Mouse (Mus musculus): ENCODE measurements at regions not wholly inside any gene's neighbourhood (a gene's known extent, or its start where the extent isn't known, plus 50 kb on each side); places are given as distances from the start of the nearest gene placed in this dataset.
A peak's percentile ranks its signal among the peaks of the same experiment; 100 is the strongest.

- intact Hi-C loops (cut with DNase I): no loop called here
- DNase-seq: no peak
Observed at GRCm38 (mm10) chr12:112235841-112236240, 89.8 kb downstream of the Kif26a start.

DNA sequence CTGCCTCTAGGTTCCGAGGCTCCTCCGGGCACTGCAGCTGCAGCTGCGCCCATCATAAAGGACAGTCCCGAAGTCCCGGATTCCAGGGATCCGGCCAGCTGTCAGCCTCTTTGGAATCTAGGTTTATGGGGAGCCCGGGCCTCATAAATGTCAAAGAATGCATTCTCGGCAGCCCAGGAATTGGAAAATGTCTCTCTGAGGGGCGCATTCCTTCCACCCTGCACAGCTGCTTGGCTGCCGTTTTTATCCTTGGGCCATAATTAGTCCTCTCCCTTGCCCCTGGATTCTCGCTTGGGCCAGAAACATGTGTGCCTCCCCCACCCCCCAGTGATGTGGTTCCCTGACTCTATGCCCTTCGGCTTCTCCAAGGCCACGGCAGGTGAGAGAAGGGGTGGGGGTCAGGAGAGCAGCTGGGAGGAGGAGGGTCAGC is 91.1 kb downstream of the Kif26a start:
- intact Hi-C loops (cut with DNase I): no loop called here
- peak in 1 of 2 experiments; percentile 21 for DNase-seq

DNA sequence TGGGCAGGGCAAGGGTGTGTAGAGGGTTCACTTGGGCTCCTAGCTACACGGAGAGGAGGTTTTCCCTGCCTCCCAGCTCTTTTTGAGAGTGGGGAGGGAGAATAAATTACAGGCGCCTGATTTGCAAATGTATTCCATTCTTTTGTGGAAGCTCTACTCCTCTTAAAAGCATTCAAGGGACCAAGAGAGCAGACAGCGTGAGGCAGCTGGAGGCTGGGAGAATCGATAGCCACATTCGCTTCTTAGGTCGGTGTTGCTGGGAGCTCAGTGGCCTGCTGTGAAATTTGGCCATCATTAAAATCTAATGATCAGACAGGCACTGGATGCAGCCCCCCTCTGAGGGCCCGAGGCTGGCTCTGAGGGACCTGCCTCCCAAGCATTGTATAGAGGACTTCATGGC is 92.8 kb downstream of the Kif26a start:
- intact Hi-C loops (cut with DNase I): no loop called here
- DNase-seq: no peak

- intact Hi-C loops (cut with DNase I): no loop called here
- no peak for DNase-seq
Observed at GRCm38 (mm10) chr12:112241740-112242171, 95.7 kb downstream of the Kif26a start.

GRCm38 (mm10) chr12:112243231-112243630 is 97.2 kb downstream of the Kif26a start:
- intact Hi-C loops (cut with DNase I): no loop called here

DNA sequence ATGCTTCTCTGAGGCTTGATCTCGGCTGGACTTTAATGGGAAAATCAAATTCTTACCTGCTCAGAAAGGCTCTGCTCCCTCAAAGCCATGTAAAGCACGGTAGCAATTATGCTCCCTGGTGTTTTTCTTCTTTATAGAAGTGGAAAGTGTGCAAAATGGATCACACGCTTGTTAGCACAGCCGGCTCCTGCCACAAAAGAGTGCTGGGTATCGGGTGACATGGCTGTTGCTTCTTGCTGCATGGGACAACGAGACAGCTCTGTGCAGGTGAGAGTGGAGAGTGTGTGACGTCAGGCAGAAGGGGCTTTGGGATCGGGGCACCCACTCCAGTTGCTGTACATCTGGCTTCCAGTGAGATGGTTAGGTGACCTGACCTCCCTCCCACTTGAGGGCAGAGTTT is 104.9 kb downstream of the Kif26a start:
- no peak for DNase-seq
- intact Hi-C loops (cut with DNase I): no loop called here

More at GRCm38 (mm10) chr12:112243231-112243630, 97.2 kb downstream of the Kif26a start:
- no peak for DNase-seq

- intact Hi-C loops (cut with DNase I): no loop called here
- no peak for DNase-seq
Observed at GRCm38 (mm10) chr12:112253461-112253860, 107.5 kb downstream of the Kif26a start.

DNA sequence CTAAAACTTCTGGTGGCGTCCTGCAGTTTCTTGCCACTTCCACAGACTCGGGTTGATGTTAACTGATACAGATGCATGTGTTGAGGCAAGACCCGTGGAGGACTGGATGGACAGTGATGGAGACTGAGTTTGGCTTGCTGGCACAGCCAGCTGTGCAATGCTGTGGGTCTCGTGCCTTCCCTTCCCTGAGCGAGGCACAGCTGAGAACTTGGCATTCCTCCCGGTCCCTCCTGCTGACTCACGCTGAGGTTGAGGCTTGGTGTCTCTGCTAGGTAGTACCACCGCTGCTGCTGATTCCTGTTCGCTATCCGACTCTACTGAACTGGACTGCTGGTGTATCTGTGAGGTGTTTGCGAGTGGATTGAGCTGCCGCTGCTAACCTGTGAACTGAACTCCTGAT is 109.2 kb downstream of the Kif26a start:
- intact Hi-C loops (cut with DNase I): no loop called here
- DNase-seq: peak; percentile 22 to 30

DNA sequence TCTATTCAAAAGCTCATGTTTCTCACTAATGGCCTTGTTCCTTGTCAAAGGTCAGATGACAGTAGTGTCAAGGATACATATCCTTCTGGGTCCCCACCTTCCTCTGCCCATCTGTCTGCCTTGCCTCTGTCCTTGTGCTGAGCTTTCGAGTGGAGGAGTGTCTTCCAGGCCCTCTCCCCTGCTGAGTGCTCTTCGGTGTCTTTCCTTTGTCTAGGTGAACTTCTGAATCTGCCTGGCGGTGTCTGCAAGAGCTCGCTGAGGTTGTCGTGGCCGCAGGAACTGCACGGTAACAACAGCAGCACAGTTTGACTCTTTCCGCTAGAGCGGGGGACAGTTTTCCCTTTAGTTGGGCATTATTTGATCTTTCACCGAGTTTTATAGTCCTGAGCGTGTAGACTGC is 111.7 kb downstream of the Kif26a start:
- intact Hi-C loops (cut with DNase I): no loop called here
- no peak for DNase-seq

DNA sequence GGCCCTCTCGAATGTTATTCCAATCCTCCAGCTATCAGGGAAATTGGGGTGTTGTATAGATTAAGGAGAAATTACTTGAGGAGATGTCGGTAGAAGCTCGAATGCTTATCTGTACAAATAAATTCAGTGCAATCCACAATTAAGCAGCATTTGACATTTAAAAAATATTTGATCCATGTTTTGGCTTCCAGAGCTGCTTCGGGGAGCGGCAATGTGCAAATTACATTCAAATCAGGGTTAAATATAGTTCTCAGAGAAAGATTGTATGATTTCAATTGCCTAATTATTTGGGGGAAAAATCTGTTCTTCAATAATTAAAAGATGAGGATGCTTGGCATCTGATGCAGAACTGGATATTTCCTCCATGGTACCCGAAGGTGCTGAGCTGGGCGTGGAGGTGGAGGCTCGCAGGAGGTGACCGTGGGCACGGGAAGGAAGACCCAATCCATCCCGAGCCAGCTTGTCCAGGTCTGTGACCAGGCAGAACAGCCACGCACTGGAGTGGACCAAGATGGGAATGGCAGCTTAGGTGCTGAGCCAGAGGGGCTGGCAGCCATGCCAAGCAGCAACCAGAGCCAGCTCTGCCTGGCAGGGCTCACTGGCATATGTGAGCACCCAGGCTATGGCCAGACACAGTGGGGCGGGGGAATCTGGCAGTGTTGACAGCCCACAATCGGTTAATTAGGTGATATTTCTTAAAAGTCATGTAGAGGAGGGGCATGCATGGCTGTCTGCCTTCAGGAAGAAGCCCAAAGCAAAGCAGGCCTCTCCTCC is 117.5 kb downstream of the Kif26a start:
- DNase-seq: peak in 1 of 2 experiments; percentile 25
- intact Hi-C loops (cut with DNase I): no loop called here

DNA sequence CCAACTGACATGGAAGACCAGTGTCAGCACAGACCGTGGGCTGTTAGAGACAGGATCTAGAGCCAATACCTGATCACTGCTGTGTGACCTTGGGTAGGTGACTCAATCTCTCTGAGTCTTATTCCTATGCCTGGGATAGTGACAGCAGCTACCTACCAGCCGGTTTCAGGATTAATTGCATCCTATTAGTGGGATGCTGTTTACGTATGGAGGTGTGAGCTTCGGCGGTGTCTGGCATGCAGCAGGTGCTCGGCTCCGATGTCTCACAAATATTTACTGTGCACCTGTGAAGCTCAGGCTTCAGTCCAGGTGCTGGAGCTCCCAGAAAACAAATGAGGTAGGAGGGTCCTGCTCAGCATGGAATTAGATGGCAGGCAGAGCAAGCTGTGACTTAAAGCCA is 118.2 kb downstream of the Kif26a start:
- intact Hi-C loops (cut with DNase I): no loop called here
- no peak for DNase-seq

- intact Hi-C loops (cut with DNase I): no loop called here
- DNase-seq: no peak
Observed at GRCm38 (mm10) chr12:112265289-112265969, 119.4 kb downstream of the Kif26a start.

DNA sequence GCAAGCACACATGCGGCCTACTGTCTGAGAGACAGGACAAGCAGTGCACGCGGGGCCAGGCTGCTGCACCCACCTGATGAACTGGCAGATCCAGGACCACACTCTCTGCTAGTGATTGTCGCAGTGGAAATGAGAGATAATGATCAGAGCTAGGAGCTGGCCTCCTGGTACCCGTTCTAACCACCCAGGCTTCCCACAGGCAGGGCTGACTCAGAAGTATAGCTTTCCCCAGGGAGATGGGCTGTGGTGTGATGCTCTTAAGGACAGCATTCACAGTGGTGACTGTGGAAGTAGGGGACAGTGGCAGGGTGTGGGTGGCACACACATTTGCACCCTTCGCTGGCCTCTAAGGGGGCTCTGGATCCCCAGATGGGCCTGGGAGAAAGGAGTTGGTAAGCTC is 128.0 kb downstream of the Kif26a start:
- intact Hi-C loops (cut with DNase I): no loop called here
- no peak for DNase-seq

DNA sequence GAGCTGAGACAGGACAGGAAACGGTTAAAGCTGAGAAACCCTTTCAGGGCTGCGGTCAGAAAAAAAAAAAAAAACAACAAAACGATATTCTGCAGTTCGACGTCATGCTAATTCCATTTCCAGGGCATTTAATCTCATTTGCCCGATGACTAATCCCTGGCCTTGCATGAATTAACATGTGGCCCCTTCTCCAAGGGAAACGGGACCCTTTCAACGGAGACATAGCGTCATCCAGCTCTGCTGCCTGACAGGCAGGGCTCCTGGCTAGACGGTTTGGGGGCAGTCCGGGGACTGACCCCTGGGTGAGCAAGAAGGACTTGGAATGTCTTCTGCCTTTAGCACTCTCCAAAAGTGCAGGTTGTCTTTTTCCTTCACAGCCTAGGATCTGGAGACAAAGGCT is 128.7 kb downstream of the Kif26a start:
- intact Hi-C loops (cut with DNase I): no loop called here
- no peak for DNase-seq

DNA sequence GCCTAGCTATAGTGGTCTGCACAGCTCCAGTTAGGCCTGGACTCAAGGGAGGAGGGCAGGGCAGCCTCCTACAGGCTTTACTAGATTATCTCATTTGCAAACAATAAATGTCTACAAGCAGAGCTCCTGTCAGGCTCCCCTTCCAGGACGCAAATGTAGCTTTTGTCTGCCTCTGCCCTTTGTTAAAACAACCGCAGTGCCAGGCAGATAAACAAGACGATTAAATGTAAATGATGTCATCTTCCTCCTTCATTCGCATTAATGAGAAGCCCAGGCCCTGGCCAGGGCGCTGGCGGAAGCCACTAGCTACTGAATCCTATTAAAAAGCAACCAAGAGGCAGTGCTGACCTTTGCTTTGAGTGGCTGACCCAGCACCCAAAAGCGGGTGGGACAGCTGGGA is 130.6 kb downstream of the Kif26a start:
- intact Hi-C loops (cut with DNase I): no loop called here
- DNase-seq: peak; percentile 30 to 43

DNA sequence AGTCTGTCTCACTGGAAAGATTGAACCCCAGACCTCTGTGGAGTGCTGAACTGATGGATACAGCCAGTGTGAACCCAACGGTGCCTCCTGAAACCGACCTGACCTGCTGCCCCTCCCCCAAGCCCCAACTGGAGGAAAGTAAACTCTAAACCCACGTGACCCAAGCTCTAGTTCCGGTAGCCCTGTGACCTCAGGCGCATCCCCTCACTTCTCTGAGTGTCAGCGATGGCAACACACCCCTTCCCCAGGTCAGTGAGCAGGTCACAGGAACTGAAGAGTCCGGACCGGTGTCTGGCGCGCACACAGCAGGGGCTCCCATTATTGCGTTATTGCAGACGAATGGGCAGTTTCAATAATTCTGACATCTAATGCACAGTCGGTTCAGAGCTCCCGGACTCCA is 131.5 kb downstream of the Kif26a start:
- intact Hi-C loops (cut with DNase I): no loop called here
- no peak for DNase-seq

DNA sequence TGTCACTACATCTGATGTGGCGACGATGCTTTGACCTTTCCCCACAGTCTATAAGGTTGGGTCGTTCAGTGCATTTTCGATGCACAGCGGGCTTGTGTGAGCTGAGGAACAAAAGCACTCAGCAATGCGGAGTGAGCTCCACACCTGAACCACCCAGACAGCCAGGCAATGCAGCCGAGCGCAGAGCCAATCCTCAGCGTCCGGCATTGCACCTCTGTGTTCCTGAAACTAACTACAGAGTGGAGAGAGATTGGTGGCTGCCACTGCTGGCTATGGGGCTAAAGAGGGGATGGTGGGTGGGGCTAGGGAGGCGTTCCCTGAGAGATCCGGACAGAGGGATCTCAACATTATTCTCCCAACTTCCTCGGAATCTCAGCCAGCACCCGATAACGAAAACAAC is 139.1 kb downstream of the Kif26a start:
- intact Hi-C loops (cut with DNase I): no loop called here
- DNase-seq: no peak

- intact Hi-C loops (cut with DNase I): no loop called here
- no peak for DNase-seq
Observed at GRCm38 (mm10) chr12:112288786-112289185, 142.8 kb downstream of the Kif26a start.

- intact Hi-C loops (cut with DNase I): no loop called here
- peak; percentile 35 to 53 for DNase-seq
Observed at GRCm38 (mm10) chr12:112290299-112290698, 144.3 kb downstream of the Kif26a start.

DNA sequence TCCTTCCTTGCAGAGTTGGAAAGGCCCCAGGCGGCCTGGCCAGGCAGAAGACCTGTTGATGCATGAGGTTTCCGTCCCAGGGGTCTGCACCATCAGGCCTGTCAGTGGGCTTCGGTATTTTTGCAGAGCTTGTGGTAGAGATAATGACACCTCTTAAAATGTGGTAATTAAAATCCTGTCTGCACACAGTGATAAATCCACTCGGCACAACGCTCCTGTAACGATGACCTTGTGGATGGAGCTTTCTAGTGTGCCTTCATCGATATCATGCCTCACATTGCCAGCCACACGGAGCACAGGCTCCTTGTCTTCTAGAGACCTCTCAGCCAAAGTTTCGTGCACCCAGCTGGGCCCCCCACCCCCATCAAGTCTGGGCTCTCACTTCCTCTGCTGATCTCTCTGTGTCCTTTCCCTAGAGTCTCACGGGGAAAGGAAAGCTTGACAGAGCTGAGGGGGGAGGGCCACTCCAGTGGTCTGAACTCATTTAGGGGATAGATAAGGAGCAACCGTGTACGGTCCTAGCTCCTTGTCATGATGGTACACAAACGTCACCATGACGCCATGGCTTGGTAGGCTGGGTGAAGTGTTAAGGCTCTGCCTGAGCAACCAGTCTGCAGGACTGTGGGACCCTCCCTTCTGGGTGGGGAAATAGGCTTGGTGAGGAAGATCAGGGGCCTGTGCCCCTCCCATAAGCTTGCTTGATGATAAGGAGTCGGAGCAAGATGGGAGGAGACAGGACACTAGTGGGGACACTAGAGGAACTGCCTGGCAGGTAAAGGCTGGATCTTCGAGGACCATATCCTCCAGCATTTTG is 145.9 kb downstream of the Kif26a start:
- intact Hi-C loops (cut with DNase I): no loop called here
- no peak for DNase-seq

DNA sequence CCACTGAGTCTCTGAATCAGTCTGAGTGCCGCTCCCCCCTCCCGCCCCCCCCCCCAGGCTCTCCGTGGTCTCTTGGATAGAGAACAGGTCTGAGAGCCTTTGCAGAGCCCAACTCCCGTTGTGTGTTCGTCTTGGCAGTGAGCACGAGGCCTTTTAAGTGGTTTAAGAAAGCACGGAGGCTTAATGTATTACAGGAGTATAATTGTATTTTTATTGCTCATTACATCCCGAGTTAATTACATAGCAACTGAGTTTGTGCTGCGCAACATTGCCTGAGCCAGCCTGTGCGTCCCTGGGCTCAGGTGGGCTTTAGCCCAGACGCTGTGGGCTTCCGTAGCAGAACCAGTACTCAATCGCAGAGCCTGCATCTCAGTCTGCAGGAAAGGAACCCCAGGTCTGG is 147.1 kb downstream of the Kif26a start:
- intact Hi-C loops (cut with DNase I): no loop called here
- DNase-seq: no peak
